Mouse (Mus musculus): ENCODE data around the gene Slc25a13.

DNA sequence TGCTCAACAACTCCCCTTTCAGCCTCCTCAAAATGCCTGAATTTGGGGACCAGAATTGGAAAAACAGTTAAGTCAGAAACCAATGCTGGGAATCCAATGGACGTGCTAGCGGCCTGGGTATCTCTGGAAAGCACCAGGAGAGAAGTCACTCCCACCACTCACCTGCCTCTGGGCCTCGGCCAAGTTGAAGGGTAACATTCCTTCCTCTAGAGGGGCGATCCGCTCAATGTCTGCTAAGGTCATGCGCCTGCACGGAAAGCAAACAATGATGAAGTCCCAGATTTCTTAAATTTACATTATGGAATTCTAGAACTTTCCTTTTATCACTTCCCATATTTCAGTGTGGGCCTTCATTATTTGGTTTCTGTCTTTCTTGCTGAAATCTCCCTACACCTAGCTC is 103.2 kb downstream of the Slc25a13 start:
- TF ChIP-seq POLR2A (IDR thresholded peaks at IDR 0.05; ENCODE audit: control insufficient read depth in 1 of 2, insufficient read depth in 1 of 2, low read depth in 1 of 2, low read length in 2 of 2, poor library complexity in 1 of 2) (no peak), NRF1 (IDR thresholded peaks at IDR 0.05; ENCODE audit: insufficient read depth, low read depth, low read length, poor library complexity, severe bottlenecking) (no peak), TBP (IDR thresholded peaks at IDR 0.05; ENCODE audit: low read depth, low read length) (no peak), CTCF (IDR thresholded peaks at IDR 0.05 in 2 of 3, conservative IDR thresholded peaks at IDR 0.05 in 1 of 3; ENCODE audit: control insufficient read depth in 1 of 3, insufficient read depth in 1 of 3, low read depth in 2 of 3, low read length in 3 of 3, poor library complexity in 1 of 3, severe bottlenecking in 1 of 3) (no peak), EP300 (IDR thresholded peaks at IDR 0.05; ENCODE audit: low read depth in 1 of 2, low read length in 2 of 2) (no peak), ZKSCAN1 (IDR thresholded peaks at IDR 0.05; ENCODE audit: low read depth, low read length) (no peak), MYC (IDR thresholded peaks at IDR 0.05; ENCODE audit: low read depth, low read length) (no peak), UBTF (IDR thresholded peaks at IDR 0.05; ENCODE audit: borderline replicate concordance, insufficient read depth, low read depth, low read length) (no peak), MAX (IDR thresholded peaks at IDR 0.05; ENCODE audit: low read length) (no peak), ETS1 (IDR thresholded peaks at IDR 0.05; ENCODE audit: low read depth, low read length) (no peak)
